Mouse (Mus musculus) cerebellum, postnatal 36 days (tissue): ENCODE data around the gene Sucnr1.

ENCODE experiments used
- DNase-seq, 2 experiments: peaks; one replicate each; pipeline ENCODE4 v3.0.0; 2021 to 2022; ENCODE audit warnings: mixed read lengths in 2 of 2

Sucnr1 gene

GRCm38 (mm10) chr3:60111889-60112646 lies 30.4 kb downstream of the Sucnr1 start:
- no peak for DNase-seq

- no peak for DNase-seq
Observed at GRCm38 (mm10) chr3:60114571-60114970, 32.9 kb downstream of the Sucnr1 start.

- DNase-seq, result no peak
Observed at GRCm38 (mm10) chr3:60121449-60121848, 39.8 kb downstream of the Sucnr1 start.

GRCm38 (mm10) chr3:60123859-60124794 lies 42.5 kb downstream of the Sucnr1 start:
- DNase-seq, result no peak

- no peak for DNase-seq
Observed at GRCm38 (mm10) chr3:60126564-60126963, 44.9 kb downstream of the Sucnr1 start.

- DNase-seq, result no peak
Observed at GRCm38 (mm10) chr3:60128282-60128681, 46.6 kb downstream of the Sucnr1 start.

GRCm38 (mm10) chr3:60135801-60136200 lies 54.1 kb downstream of the Sucnr1 start:
- DNase-seq, result no peak
